Mouse (Mus musculus) effector memory CD4-positive, alpha-beta T cell, adult 5 months (primary cell): ENCODE results near the gene Tmem126b. TPM values are rescaled to one million over a fixed set of nuclear protein-coding genes. Genes with fewer than 3 reads are reported as not detected.

ENCODE experiments used
- polyA plus RNA-seq: library from polyadenylated mRNA; unstranded; fragments of 100-300 nt; shearing (Covaris generic); gene quantifications from one replicate; pipeline ENCODE4 v1.2.1, GENCODE M21; 2017

Tmem126b gene
- 8.7 TPM for polyA plus RNA-seq

DNA sequence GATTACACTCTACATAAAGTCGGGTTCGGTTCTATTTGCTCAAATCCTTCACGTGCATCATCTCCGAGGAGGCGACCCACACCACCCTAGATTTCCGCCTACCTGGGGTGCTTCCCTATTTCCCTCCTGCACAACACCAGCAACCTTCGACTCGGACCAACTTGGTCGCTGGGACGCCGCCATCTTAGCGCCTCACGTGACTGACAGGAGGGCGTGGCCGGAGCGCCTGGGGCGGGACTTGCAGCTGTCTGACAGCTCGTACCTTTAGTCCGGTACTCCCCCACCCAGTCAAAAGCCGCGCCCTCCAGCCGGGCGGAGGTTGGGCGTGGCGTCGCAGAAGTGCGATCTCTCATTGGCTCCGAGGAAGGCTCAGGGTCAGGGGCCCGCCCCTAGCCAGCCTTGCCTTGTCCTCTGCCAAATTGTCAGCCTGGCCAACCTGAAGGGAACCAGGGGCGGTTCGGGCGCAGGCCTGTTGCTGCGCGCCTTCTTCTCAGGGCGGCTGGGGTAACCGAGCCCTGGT is at the start of gene Tmem126b:
Gene Tmem126b, minus strand, starts transcription at position 209 of the 520 bp plus-strand sequence.

DNA sequence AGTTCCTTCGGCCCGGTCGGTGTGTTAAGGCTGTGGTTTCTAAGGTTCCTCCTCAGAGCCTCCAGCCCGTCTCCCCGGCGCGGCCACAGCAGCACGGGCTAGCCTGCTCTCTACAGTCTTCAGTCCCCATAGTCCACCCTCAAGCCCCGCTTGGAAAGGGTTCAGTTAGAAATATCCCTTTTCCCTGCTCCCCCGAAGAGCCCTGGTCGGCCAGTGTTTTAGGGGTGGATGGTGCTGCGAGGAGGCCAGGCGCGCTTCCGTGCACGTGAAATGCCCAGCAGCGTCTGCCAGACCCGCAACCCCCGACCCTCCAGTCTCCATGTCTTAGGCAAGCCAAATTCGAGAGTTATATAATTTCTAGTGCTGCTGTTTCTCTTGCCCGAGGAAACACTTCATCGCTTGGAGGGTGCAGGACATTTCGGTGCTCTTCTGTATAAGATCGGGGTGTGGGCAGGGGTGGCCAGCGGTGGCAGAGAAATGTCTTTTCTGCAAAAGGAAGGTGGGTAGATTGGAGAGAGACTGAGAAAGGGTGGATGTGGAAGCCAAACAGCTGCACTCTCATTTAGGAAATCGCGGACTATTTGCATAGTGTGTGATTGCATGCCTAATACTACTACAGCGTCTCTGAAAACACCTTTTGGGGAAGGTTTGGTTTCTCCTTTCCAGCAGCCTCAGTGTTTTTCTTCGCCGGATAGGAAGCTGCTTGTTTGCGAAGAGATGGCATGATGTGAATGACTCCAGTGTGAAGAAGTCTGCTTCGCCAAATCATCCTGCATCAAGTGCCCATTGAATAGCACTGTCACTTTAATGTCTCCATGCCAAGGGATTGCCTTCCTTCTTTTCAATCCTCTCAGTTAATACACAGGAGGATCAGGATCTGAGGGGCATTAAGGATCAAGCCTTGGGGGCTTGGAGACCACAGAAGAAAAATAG is 778 bp upstream of the Tmem126b start, which contains the start of gene Dlg2:
Gene Dlg2, plus strand, starts transcription at position 360 of the 933 bp plus-strand sequence.

DNA sequence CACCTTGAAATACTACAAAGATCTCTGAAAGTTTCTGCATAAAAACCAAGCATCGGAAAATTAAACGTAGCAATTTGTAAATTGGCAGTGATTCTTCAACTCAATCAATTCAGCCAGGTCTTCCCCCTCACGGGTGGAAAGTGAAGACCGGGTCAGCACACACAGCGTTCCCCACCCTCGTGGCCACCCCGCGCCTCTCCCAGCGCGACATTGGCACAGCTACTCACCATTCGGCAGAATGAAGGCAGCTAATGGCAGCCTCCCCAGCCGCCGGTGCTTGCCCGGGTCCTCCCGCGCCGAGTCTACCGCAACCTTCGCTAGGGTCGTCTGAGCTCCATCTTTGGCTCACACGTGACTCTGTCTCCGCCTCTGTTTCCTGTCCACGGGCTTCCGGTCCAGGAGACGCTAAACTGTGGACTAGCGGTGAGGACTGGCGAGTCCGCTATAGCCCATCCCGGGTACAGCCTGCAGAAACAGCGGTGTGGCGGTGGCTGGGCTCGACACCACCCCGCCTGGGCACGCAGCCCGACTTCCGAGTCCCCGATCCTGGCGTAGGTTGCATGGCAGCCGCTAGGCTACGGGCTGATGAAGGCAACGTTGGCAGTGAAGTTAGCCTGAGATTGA is 18.8 kb downstream of the Tmem126b start, which contains the start of gene Tmem126a:
Gene Tmem126a, minus strand, starts transcription at position 385 of the 624 bp plus-strand sequence.

DNA sequence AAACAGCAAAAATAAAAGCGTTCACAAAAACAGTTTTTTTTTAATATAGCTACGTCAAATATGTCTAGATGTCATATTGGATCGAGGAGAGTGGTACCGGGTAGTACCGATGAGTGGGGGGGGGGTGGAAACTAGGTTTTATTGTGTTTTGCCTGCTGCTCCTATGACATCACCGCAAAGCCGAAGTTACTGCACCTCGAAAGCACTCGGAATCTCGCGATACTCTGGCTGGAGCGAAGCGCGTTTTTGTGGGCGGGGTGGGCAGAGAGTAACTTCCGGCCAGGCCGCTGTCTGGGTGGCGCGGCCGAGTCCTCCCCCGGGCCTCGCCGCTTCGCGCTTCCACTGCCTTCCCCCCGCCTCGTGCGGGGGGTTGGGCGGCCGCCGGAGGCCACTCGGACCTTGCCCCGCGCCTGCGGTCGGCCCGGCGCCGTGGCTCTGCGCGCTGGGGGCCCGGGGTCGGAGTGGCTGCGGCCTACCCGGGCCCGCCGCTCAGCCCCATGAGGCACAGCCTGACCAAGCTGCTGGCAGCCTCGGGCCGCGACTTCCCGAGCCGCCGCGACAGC is 33.2 kb downstream of the Tmem126b start, which contains the start of gene Crebzf:
Gene Crebzf, plus strand, starts transcription at position 212 of the 563 bp plus-strand sequence.

DNA sequence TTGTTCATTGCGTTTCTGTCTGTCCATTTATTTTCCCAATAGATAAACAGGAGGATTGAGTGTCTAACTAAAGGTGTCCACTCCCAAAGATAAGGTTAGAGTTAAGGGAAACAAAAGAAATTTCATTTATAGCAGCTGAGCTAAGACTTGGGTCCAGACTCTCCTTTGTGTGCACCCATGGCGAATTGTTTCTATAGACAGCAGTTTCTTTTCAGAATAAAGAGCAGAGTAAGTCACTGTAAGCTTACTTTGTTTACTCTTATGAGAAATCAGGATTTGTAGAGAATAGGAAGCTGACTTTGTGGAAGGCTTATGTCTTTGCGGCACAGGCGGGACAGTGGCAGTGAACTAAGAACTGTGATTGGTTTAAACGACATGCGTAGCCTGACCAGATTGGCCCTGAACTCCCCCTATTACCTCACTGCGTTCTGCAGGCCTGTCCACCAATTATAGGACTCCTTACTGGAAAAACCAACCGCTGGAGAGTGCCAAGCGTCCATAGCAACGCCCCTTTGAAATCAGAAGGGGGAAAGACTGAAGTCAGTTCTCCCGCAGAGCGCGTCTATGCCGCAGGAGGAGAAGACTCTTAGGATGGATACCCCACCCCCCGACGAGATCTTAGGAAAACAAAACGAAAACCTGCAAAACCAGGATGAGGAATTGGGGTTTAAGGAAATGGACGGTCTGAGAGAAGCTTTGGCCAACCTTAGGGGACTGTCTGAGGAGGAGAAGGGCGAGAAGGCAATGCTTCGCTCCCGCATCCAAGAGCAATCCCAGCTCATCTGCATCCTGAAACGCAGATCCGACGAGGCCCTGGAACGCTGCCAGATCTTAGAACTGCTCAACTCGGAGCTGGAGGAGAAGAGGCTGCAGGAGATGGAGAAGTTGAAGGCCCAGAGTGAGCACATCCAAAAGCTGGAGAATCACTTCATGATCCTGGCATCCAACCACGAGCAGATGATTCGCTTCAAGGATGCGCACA is 49.5 kb downstream of the Tmem126b start, which contains the start of gene Ccdc89:
Gene Ccdc89, plus strand, starts transcription at position 558 of the 982 bp plus-strand sequence.

Other genes with a start within 250 kb of the Tmem126b start
- not detected for gene Ccdc83, start 210.2 kb downstream of the Tmem126b start, polyA plus RNA-seq
- gene Sytl2, start 173.7 kb downstream of the Tmem126b start, polyA plus RNA-seq = 62.3 TPM
- not detected for gene Ccdc89, start 49.4 kb downstream of the Tmem126b start, polyA plus RNA-seq
- gene Crebzf, start 33.3 kb downstream of the Tmem126b start, polyA plus RNA-seq = 212 TPM
- 45.3 TPM for gene Tmem126a, start 18.8 kb downstream of the Tmem126b start, polyA plus RNA-seq
- 2.2 TPM for gene Dlg2, start 671 bp upstream of the Tmem126b start, polyA plus RNA-seq